Mouse (Mus musculus) thymus, postnatal 14 days (tissue): ENCODE measurements around the gene Awat1.

Experiments used
- DNase-seq: peaks from one replicate; pipeline ENCODE4 v3.0.0; 2021

Gene Awat1

DNA sequence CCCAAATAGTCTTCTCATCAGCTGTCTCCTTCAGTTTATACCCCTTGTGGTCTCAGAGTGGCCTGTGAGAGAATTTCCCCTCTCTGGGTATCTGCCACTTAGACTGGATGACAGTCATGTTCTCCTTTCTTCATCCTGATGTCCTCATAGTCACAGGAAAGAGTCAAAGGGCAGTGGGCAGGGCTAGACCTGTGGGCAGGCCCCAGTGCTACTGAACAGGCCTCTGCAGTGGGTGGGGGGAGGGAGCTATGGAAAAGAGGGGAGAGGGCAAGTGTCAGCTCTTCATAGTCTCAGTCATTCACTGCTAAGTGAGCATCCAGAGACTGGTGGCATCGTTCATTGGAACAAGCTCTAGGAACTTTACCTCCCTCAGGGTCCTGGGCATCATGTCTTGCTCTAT, at the start of gene Awat1:
TSS of gene Awat1 (plus strand) at position 301 of the 400 bp plus-strand sequence.
- no peak for DNase-seq

DNA sequence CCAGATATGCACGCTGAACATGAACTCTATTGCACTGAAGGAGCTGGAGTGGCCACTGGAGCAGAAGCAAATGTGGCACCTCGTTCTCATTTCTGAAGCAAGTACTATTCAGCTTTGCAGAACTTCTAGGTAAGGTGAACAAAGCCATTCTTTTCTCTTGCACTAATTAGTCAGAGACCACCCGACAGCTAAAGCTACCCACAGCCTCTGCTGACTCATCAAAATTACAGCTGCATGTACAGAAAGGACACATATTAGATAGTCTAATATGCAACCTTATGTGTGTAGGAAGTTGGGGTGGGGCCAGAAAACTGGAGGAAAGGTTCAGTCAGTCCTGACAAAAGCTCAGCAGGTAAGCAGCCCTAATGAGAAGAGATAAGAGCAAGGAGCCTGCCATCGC, 47.6 kb upstream of the Awat1 start, which contains the start of gene Dgat2l6:
TSS of gene Dgat2l6 (plus strand) at position 368 of the 400 bp plus-strand sequence.
- no peak for DNase-seq

GRCm38 (mm10) chrX:100556026-100556425, 16.0 kb upstream of the Awat1 start:
- DNase-seq = no peak

- DNase-seq = no peak
These were observed 6.4 kb upstream of the Awat1 start for GRCm38 (mm10) chrX:100565696-100566095.

- no peak for DNase-seq
These were observed 22.7 kb downstream of the Awat1 start, which contains the start of gene P2ry4 for GRCm38 (mm10) chrX:100594791-100595190. P2ry4 (minus strand) TSS chrX:100594869.

- no peak for DNase-seq
These were observed 25.4 kb downstream of the Awat1 start for GRCm38 (mm10) chrX:100597439-100597838.

- DNase-seq = no peak
These were observed 27.7 kb downstream of the Awat1 start for GRCm38 (mm10) chrX:100599755-100600154.

- no peak for DNase-seq
These were observed 33.3 kb downstream of the Awat1 start, which contains the start of gene Arr3 for GRCm38 (mm10) chrX:100605314-100605713. Arr3 (plus strand) TSS chrX:100605497.

DNA sequence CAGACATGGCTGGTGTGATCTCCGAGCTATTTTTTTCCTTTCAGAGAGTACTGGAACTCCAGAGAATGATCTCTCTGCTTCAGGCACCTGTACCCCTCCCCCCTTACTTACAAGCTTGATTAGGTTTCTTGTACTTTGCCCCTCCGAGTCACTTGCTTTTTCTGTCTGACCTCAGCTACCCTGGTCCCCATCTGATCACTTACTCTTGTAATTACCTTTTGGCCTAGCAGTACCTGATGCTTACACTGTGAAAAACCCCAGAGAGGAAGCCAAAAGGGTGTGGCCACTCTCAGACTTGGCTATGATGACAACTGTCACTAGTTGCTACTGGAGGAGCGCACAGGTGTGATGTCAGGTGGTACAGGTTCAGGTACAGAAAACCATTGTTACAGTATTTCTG, 46.4 kb downstream of the Awat1 start:
- DNase-seq = no peak

- no peak for DNase-seq
These were observed 49.3 kb downstream of the Awat1 start for GRCm38 (mm10) chrX:100621366-100621765.

GRCm38 (mm10) chrX:100624242-100624641, 52.2 kb downstream of the Awat1 start:
- no peak for DNase-seq

- no peak for DNase-seq
These were observed 53.1 kb downstream of the Awat1 start for GRCm38 (mm10) chrX:100625146-100625545.

DNA sequence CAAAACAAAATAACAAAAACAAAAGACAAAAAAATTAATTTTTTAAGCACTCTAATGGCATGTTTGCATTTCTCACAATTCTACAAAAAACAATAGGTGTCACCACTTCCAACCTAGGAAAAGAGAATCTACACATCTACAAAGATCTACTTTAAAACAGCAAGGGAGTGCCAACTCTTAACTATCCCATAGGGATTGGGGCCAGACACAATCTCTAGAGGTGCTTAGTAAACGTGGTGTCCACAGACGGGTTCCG, 53.4 kb downstream of the Awat1 start, which contains the start of gene Kif4:
TSS of gene Kif4 (plus strand) at position 192 of the 256 bp plus-strand sequence.
- no peak for DNase-seq

- DNase-seq = peak; percentile 89
These were observed 54.0 kb downstream of the Awat1 start, which contains the start of gene Pdzd11 for GRCm38 (mm10) chrX:100625802-100626793. Pdzd11 (minus strand) TSS chrX:100626568.
